Mouse (Mus musculus) G1E (cell line): ENCODE measurements around the gene Gnai1.

Experiments used
- CTCF ChIP-seq: IDR thresholded peaks from 2 replicates; pipeline ENCODE4 v1.5.1; 2012; ENCODE audit warnings: low read depth, low read length, inconsistent platforms, mixed read lengths
- POLR2AphosphoS5 ChIP-seq: IDR thresholded peaks from 2 replicates; pipeline ENCODE4 v1.6.1; 2012; ENCODE audit warnings: low read depth, low read length, inconsistent platforms; ENCODE audit not compliant: insufficient replicate concordance

- no peak for TF ChIP-seq CTCF
- no peak for TF ChIP-seq POLR2AphosphoS5
These were observed 2.0 kb downstream of the Gnai1 start for GRCm38 (mm10) chr5:18358191-18358590.
